Mouse (Mus musculus) ES-E14 (cell line): ENCODE data around the gene Ugt1a7c. TPM values are rescaled to one million over a fixed set of nuclear protein-coding genes. Genes with fewer than 3 reads are reported as not detected.

Source experiments
- DNase-seq: peaks from one replicate; pipeline ENCODE4 v3.0.0-alpha.2; 2013; ENCODE audit warnings: low read depth, low spot score
- H3K27ac ChIP-seq: 2 replicates; pipeline ENCODE4 v1.5.1; 2012; ENCODE audit warnings: low read depth, mild to moderate bottlenecking, low read length, moderate library complexity, mixed read lengths; ENCODE audit not compliant: poor library complexity, insufficient read depth, severe bottlenecking
- H3K36me3 ChIP-seq: 2 replicates; pipeline ENCODE4 v1.6.1; 2012; ENCODE audit warnings: mild to moderate bottlenecking, low read length, moderate library complexity, mixed read lengths; ENCODE audit not compliant: control insufficient read depth, poor library complexity, insufficient read depth, severe bottlenecking
- H3K4me1 ChIP-seq, 2 experiments: fragments of 150-350 bp in 1 of 2; sonication (generic) in 1 of 2; 2 replicates each; pipeline ENCODE4 v1.6.1; 2012; ENCODE audit warnings: low read length in 2 of 2, mild to moderate bottlenecking in 1 of 2, mixed read lengths in 1 of 2; ENCODE audit not compliant: control insufficient read depth in 2 of 2, insufficient read depth in 2 of 2, poor library complexity in 1 of 2
- H3K4me3 ChIP-seq, 2 experiments: fragments of 150-350 bp in 1 of 2; sonication (generic) in 1 of 2; 2 replicates each; pipeline ENCODE4 v1.5.1; 2012; ENCODE audit warnings: low read length in 2 of 2, low read depth in 1 of 2, mild to moderate bottlenecking in 1 of 2, mixed read lengths in 1 of 2; ENCODE audit not compliant: insufficient read depth in 1 of 2, poor library complexity in 1 of 2, severe bottlenecking in 1 of 2
- H3K9ac ChIP-seq: 2 replicates; pipeline ENCODE4 v1.6.1; 2012; ENCODE audit warnings: low read depth, mild to moderate bottlenecking, low read length, mixed read lengths; ENCODE audit not compliant: poor library complexity, insufficient read depth, severe bottlenecking
- H3K9me3 ChIP-seq: fragments of 150-350 bp; sonication (generic); 2 replicates; pipeline ENCODE4 v1.6.1; 2012; ENCODE audit warnings: low read depth, mild to moderate bottlenecking, low read length; ENCODE audit not compliant: control insufficient read depth, insufficient read depth
- CHD2 ChIP-seq: IDR thresholded peaks from 2 replicates; pipeline ENCODE4 v1.6.1; 2014; ENCODE audit warnings: mild to moderate bottlenecking, low read depth, low read length, inconsistent platforms
- HCFC1 ChIP-seq: IDR thresholded peaks from 2 replicates; pipeline ENCODE4 v1.6.1; 2012; ENCODE audit warnings: low read length, inconsistent platforms, borderline replicate concordance; ENCODE audit not compliant: insufficient read depth
- MAFK ChIP-seq: IDR thresholded peaks from 2 replicates; pipeline ENCODE4 v1.6.1; 2014; ENCODE audit warnings: mild to moderate bottlenecking, low read depth, low read length, inconsistent platforms; ENCODE audit not compliant: insufficient read depth
- ZC3H11A ChIP-seq: IDR thresholded peaks from 2 replicates; pipeline ENCODE4 v1.6.1; 2012; ENCODE audit warnings: low read depth, mild to moderate bottlenecking, inconsistent platforms, low read length, borderline replicate concordance
- ZNF384 ChIP-seq: IDR thresholded peaks from 2 replicates; pipeline ENCODE4 v1.6.1; 2012; ENCODE audit warnings: low read depth, low read length, inconsistent platforms
- in situ Hi-C, 2 experiments: fragments of 600-800 bp; cut with MboI; formaldehyde crosslinking; loops; one replicate each; pipeline ENCODE4 v1.15.1; 2025; ENCODE audit warnings: low sequenced_read_pairs in 2 of 2, inconsistent platforms in 1 of 2; ENCODE audit not compliant: unreplicated experiment in 2 of 2
- total RNA-seq: library from RNA; depleted of rRNA; stranded (reverse); fragments of 300-350 nt; gene quantifications from 2 replicates; pipeline ENCODE4 v1.2.3, GENCODE M21; 2012

The Ugt1a7c gene
- total RNA-seq, 1 experiment: 0.09 TPM

GRCm38 (mm10) chr1:88264237-88264868, 169.5 kb downstream of the Ugt1a7c start:
- DNase-seq: no peak
- in situ Hi-C loops: no loop called here
- peaks cover 3% of the 10 kb centered on the region; the same call in 1 of the 2 replicates for H3K9me3 ChIP-seq
- no peak overlapping the region for H3K9ac ChIP-seq
- peaks cover 70% of the 10 kb centered on the region for H3K36me3 ChIP-seq
- TF ChIP-seq CHD2: no peak
- TF ChIP-seq HCFC1: no peak
- TF ChIP-seq ZNF384: no peak
- no peak for TF ChIP-seq MAFK
- no peak for TF ChIP-seq ZC3H11A
- peaks cover 3 to 4% of the 10 kb centered on the region in 2 experiments; a peak in 2 of 4 replicates for H3K4me1 ChIP-seq
- H3K27ac ChIP-seq: no peak overlapping the region
- no peak overlapping the region for H3K4me3 ChIP-seq

- Histone ChIP-seq H3K9me3 (peaks cover 3% of the 10 kb centered on the region; the same call in 1 of the 2 replicates), H3K4me3 (no peak overlapping the region), H3K36me3 (peaks cover 75% of the 10 kb centered on the region), H3K9ac (no peak overlapping the region), H3K4me1 (peaks cover 3 to 4% of the 10 kb centered on the region in 2 experiments; a peak in 2 of 4 replicates), H3K27ac (no peak overlapping the region)
- in situ Hi-C loops: no loop called here
- DNase-seq: no peak
- no peak for TF ChIP-seq ZNF384
- TF ChIP-seq ZC3H11A: no peak
- no peak for TF ChIP-seq MAFK
- TF ChIP-seq HCFC1: no peak
- TF ChIP-seq CHD2: no peak
Measured at GRCm38 (mm10) chr1:88264869-88265240, 170.0 kb downstream of the Ugt1a7c start.

DNA sequence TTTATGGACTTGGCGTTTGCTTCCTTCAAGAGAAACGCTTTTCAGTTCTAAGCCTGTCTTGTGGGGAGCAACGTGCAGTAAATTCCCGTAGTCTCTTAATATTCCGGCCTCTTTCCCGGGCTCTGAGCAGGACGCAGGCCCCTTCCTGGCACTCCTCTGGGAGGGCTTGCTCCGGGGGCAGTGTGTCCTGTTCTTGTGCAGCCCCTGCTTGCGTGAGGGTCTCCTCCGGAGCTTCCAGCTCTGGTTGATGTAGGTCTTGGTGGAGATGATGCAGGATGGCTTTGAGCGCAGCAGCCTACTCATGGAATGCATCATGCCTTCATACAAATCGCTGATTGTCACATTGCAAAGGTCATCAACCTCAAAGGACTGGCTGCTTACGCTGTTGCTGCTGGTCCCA, 171.3 kb downstream of the Ugt1a7c start:
- H3K9ac ChIP-seq: no peak overlapping the region
- H3K36me3 ChIP-seq: peaks cover 80% of the 10 kb centered on the region
- in situ Hi-C loops: no loop called here
- DNase-seq: no peak
- no peak overlapping the region for H3K27ac ChIP-seq
- H3K4me3 ChIP-seq: no peak overlapping the region
- TF ChIP-seq ZNF384 (no peak), HCFC1 (no peak), MAFK (no peak), CHD2 (no peak), ZC3H11A (no peak)
- H3K4me1 ChIP-seq: peaks cover 3 to 4% of the 10 kb centered on the region in 2 experiments; a peak in 2 of 4 replicates
- peaks cover 3% of the 10 kb centered on the region; the same call in 1 of the 2 replicates for H3K9me3 ChIP-seq

DNA sequence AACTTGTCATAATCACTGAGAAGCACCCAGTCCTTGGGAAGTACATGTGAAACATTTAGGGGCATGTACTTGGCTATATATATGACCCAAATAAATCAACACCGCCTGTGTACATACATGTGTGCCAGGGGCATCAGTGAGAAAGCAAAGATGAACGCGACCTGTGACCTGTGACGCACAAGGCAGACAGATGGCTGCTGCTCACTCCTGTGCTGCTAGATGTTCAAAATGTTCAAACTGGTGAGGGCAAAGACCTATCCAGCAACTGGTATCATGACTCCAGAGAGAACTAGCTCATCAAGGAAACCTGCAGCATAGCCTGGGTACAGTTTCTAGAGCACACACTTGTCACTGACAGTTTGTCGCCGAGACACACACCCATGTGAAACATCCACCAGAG, 172.6 kb downstream of the Ugt1a7c start:
- TF ChIP-seq ZNF384: no peak
- TF ChIP-seq CHD2: no peak
- TF ChIP-seq MAFK: no peak
- TF ChIP-seq HCFC1: no peak
- TF ChIP-seq ZC3H11A: no peak
- Histone ChIP-seq H3K9ac (no peak overlapping the region), H3K4me1 (peaks cover 2 to 3% of the 10 kb centered on the region in 2 experiments; a peak in 2 of 4 replicates), H3K4me3 (no peak overlapping the region), H3K27ac (no peak overlapping the region), H3K36me3 (peaks cover 89% of the 10 kb centered on the region), H3K9me3 (peaks cover 5% of the 10 kb centered on the region; the same call in 1 of the 2 replicates)
- DNase-seq: no peak
- in situ Hi-C loops: no loop called here
